Mouse (Mus musculus): ENCODE results near the gene Epas1. TPM values are rescaled to one million over a fixed set of nuclear protein-coding genes. Genes with fewer than 3 reads are reported as not detected.

Gene Epas1
- polyA plus RNA-seq, 1 experiment from 2014 or later = 6.5 TPM

DNA sequence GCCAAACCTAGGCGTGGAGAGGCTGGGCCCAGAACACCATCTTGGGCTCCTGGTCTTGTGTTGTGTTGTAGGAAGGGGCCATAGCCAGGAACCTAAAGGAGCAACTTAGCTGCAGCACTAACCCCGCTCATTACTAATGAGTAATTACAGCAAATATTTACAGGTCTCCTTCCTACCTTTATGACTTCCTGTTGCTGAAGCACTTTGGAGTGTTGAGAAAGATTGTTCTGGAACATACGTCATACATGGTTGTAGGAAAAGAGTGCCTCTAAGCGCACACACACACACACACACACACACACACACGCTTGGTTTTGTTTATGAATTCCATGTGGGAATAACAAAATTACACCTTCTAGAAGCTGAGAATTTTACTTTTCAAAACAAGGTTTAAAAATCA is 8.4 kb downstream of the Epas1 start:
- 50% methylated on average over 5 of the region's 5 CpGs for WGBS
- Histone ChIP-seq H3K27me3 (ENCODE audit: control insufficient read depth, insufficient read depth, low read length) (no peaks in the 10 kb centered on the region), H3K9ac (ENCODE audit: low read length) (no peak overlapping the region), H3K4me3 (ENCODE audit: low read depth, low read length) (no peak overlapping the region), H3K27ac (replicated peaks; ENCODE audit: low read depth, low read length) (0 out of 2 replicates have a peak overlapping the region, but pooled peaks have one; percentile 6), H3K36me3 (ENCODE audit: control insufficient read depth, insufficient read depth, low read length) (no peaks in the 10 kb centered on the region), H3K4me1 (ENCODE audit: control insufficient read depth, insufficient read depth, low read length) (peaks cover 7% of the 10 kb centered on the region), H3K4me2 (ENCODE audit: low read depth, severe bottlenecking) (no peak overlapping the region), H3K9me3 (ENCODE audit: control insufficient read depth, low read length) (no peaks in the 10 kb centered on the region)
- ATAC-seq (ENCODE audit: insufficient number of reproducible peaks, low FRiP score, low TSS enrichment, low read depth) (no peak; the same call in 1 of the 2 replicates), DNase-seq (ENCODE audit: low spot score) (no peak)

DNA sequence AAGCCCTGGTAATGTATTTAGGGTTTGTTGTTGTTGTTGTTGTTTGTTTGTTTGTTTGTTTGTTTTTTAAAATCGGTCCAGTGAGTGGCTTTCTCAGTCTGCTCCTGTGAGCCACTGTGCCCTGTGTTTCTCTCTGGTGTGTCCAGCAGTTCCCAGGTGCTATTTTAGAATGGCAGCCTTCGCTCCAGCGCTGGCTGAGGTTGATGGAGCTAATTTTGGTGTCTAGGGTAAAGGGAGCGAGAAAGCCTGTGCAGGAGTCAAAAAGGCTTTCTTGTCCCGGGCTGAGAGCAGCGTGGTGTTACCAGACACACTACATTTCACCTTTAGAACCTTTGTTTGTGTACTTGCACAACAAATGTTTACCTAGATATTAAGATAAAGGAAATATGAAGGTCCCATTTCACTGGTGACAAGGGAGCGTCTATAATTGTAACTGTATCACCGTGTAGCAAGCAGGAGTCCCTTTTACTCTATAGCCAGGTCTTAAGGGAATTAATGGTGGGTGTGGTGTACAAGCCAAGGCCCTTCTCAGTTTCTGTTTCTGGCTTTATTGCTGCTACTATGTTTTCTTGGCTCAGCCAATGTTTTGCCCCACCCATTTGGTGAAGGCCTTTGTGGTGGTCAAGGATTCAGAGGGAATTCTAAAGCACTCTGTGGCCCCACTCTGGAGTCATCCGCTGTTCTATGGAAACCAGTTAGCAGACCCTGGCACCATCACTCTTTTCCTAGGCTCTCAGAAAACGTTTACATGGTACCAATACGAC is 9.2 kb downstream of the Epas1 start:
- Histone ChIP-seq H3K4me2 (ENCODE audit: low read depth, severe bottlenecking) (no peak overlapping the region), H3K9ac (ENCODE audit: low read length) (no peak overlapping the region), H3K27me3 (ENCODE audit: control insufficient read depth, insufficient read depth, low read length) (no peaks in the 10 kb centered on the region), H3K9me3 (ENCODE audit: control insufficient read depth, low read length) (no peaks in the 10 kb centered on the region), H3K36me3 (ENCODE audit: control insufficient read depth, insufficient read depth, low read length) (no peaks in the 10 kb centered on the region), H3K4me1 (ENCODE audit: control insufficient read depth, insufficient read depth, low read length) (peaks cover 7% of the 10 kb centered on the region), H3K27ac (replicated peaks; ENCODE audit: low read depth, low read length) (peak overlapping the region; percentile 45; the same call in 1 of the 2 replicates), H3K4me3 (ENCODE audit: low read depth, low read length) (no peak overlapping the region)
- 72% methylated on average over 11 of the region's 11 CpGs for WGBS
- DNase-seq (ENCODE audit: low spot score) (no peak), ATAC-seq (ENCODE audit: insufficient number of reproducible peaks, low FRiP score, low TSS enrichment, low read depth) (no peak)

DNA sequence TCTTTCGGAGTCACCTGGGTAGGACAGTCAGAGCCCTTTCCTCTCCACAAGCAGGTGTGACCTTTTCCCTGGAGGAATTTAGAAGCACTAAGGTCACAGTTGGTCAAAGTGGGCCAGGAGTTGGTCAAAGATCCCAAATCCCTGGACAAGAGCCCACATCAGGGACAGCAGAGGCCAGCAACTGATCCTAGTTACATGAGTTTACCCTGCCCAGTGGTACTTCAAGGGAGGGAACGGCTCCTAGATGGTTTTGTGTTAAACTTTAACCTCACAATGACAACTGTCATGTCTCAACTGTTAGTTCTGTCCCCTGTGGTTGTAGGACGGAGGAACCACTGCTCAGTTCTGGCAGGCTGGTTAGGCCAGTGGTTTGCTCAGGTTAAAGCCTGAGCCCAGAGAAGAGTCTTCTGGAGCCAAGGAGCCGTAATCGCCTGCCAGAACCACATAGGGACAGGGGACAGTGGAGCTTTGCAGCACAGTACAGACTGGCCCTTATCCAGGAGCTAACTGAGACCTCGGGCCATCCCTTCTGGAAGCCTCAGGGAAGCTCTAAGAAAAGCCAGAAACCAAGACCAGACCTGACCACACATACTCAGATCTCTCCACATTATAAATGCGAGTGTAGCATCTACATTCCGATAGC is 12.4 kb downstream of the Epas1 start:
- no peak overlapping the region for H3K9ac ChIP-seq (ENCODE audit: low read length)
- H3K4me2 ChIP-seq (ENCODE audit: low read depth, severe bottlenecking) = no peak overlapping the region
- H3K36me3 ChIP-seq (ENCODE audit: control insufficient read depth, insufficient read depth, low read length) = no peaks in the 10 kb centered on the region
- DNase-seq (ENCODE audit: low spot score) (no peak), ATAC-seq (ENCODE audit: insufficient number of reproducible peaks, low FRiP score, low TSS enrichment, low read depth) (no peak)
- no peaks in the 10 kb centered on the region for H3K9me3 ChIP-seq (ENCODE audit: control insufficient read depth, low read length)
- WGBS = 92% methylated on average over 8 of the region's 8 CpGs
- no peak overlapping the region for H3K4me3 ChIP-seq (ENCODE audit: low read depth, low read length)
- no peak overlapping the region for H3K27ac ChIP-seq (replicated peaks; ENCODE audit: low read depth, low read length)
- H3K4me1 ChIP-seq (ENCODE audit: control insufficient read depth, insufficient read depth, low read length) = peaks cover 13% of the 10 kb centered on the region
- H3K27me3 ChIP-seq (ENCODE audit: control insufficient read depth, insufficient read depth, low read length) = no peaks in the 10 kb centered on the region

DNA sequence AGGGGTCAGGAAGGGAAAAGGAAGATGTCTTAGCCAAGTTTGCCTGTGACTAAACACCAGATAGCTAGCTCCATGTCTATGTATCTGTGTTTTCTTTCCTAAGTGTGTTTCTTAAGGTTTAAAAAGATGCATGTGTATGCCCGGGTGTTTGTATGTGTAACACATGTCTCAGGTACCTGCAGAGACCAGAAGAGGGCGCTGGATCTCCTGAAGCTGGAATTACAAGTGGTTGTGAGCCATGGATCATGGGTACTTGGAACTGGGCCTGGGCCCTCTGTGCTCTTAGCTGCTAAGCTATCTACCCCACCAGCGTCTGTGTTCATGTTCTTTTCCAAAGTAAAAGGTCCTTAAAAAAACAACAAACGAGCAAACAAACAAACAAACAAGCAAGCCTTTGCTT is 12.9 kb downstream of the Epas1 start:
- DNase-seq (ENCODE audit: low spot score) = no peak
- Histone ChIP-seq H3K4me1 (ENCODE audit: control insufficient read depth, insufficient read depth, low read length) (peaks cover 13% of the 10 kb centered on the region), H3K27me3 (ENCODE audit: control insufficient read depth, insufficient read depth, low read length) (no peaks in the 10 kb centered on the region), H3K9me3 (ENCODE audit: control insufficient read depth, low read length) (no peaks in the 10 kb centered on the region), H3K4me2 (ENCODE audit: low read depth, severe bottlenecking) (no peak overlapping the region), H3K4me3 (ENCODE audit: low read depth, low read length) (no peak overlapping the region), H3K9ac (ENCODE audit: low read length) (no peak overlapping the region), H3K27ac (replicated peaks; ENCODE audit: low read depth, low read length) (no peak overlapping the region), H3K36me3 (ENCODE audit: control insufficient read depth, insufficient read depth, low read length) (no peaks in the 10 kb centered on the region)
- no peak for ATAC-seq (ENCODE audit: insufficient number of reproducible peaks, low FRiP score, low TSS enrichment, low read depth)
- WGBS = 88% methylated on average over 4 of the region's 4 CpGs

DNA sequence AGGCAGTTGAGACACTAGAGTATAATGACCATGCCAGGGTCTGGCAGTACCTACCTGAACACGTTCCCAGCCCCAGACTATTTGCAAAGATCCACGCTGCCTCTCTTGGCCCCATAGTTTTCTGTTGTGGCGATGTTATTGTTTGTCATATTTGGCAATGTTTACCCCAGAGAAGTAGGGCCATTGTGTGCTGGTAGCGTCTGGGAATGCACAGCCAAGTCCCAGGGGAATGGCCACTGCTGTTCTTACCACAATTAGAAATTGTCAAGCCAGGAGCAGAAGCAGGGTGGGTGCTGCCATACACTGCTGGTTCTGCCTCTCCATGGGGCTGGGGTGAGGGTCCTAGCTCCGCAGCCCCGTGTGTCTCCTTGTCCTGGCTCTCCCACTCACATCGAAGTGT is 15.1 kb downstream of the Epas1 start:
- 84% methylated on average over 7 of the region's 7 CpGs for WGBS
- Histone ChIP-seq H3K4me1 (ENCODE audit: control insufficient read depth, insufficient read depth, low read length) (peaks cover 6% of the 10 kb centered on the region; the same call in 1 of the 2 replicates), H3K9ac (ENCODE audit: low read length) (no peak overlapping the region), H3K4me3 (ENCODE audit: low read depth, low read length) (no peak overlapping the region), H3K9me3 (ENCODE audit: control insufficient read depth, low read length) (no peaks in the 10 kb centered on the region), H3K4me2 (ENCODE audit: low read depth, severe bottlenecking) (no peak overlapping the region), H3K27me3 (ENCODE audit: control insufficient read depth, insufficient read depth, low read length) (no peaks in the 10 kb centered on the region), H3K27ac (replicated peaks; ENCODE audit: low read depth, low read length) (no peak overlapping the region), H3K36me3 (ENCODE audit: control insufficient read depth, insufficient read depth, low read length) (no peaks in the 10 kb centered on the region)
- DNase-seq (ENCODE audit: low spot score) = no peak
- ATAC-seq (ENCODE audit: insufficient number of reproducible peaks, low FRiP score, low TSS enrichment, low read depth) = no peak

DNA sequence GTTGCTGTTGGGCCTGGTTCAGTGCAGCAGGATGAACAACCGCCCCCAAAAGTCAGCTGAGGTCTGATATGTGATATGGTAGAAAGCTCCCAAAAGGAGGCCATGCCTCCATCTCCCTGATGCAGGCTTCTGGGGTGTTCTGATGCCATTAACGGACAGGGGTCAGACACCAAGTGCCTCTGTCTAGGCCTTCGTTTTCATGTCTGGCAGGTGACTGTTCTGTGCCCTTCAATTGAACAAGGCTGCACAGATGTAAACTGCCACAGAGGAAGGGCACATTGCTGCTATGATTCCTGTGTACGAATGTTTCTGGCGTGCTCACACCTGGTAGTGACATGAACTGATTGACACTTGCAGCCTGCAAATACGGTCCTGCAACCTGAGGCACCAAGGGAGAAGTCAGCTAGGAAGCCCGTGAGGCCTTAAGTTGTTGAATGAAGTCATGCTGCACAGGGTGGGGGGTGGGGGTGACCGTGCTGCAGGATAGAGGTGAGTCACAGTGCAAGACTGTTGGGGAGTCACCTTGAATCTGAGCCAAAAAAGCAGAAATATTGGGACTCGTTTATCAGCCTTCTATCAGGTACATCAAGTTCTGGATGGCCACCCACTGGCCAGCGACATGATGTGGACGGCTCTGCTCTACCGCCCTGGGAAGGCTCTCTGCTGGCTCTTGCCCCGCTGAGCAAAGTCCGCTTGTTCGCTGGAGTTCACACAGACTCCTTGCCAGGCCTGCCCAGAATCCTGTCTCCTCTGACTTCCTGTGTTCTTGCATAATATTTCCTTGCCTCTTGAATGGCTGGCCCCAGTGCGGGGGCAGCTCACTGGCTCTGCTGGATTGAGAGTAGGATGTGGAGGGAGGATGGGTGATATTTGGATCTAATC is 16.1 kb downstream of the Epas1 start:
- ATAC-seq (ENCODE audit: insufficient number of reproducible peaks, low FRiP score, low TSS enrichment, low read depth) = no peak
- H3K9me3 ChIP-seq (ENCODE audit: control insufficient read depth, low read length) = no peaks in the 10 kb centered on the region
- H3K4me1 ChIP-seq (ENCODE audit: control insufficient read depth, insufficient read depth, low read length) = peaks cover 6% of the 10 kb centered on the region; the same call in 1 of the 2 replicates
- no peak overlapping the region for H3K27ac ChIP-seq (replicated peaks; ENCODE audit: low read depth, low read length)
- H3K9ac ChIP-seq (ENCODE audit: low read length) = 0 out of 2 replicates have a peak overlapping the region, but pooled peaks have one; percentile 37
- no peak overlapping the region for H3K4me3 ChIP-seq (ENCODE audit: low read depth, low read length)
- no peaks in the 10 kb centered on the region for H3K36me3 ChIP-seq (ENCODE audit: control insufficient read depth, insufficient read depth, low read length)
- 79% methylated on average over 16 of the region's 16 CpGs for WGBS
- no peak for DNase-seq (ENCODE audit: low spot score)
- H3K4me2 ChIP-seq (ENCODE audit: low read depth, severe bottlenecking) = no peak overlapping the region
- no peaks in the 10 kb centered on the region for H3K27me3 ChIP-seq (ENCODE audit: control insufficient read depth, insufficient read depth, low read length)

DNA sequence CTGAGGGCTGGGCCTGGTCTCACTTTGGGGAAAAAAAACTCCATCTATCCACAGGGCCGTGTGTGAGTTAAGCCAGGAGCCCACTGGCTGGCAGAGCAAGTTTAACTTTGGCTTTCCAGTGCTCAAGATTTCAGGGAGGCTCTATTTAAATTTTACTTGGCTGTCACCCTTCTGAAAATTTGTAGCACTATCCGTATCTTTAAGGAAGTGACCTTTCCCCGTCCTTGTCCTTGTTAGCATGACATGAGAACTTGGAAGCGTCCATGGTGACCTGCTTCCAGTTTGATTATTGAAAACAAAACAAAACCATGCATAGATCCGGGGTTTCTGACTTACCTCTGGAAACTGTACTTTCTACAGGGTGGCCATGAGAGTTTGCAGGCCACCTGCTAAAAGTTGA is 17.3 kb downstream of the Epas1 start:
- Histone ChIP-seq H3K4me2 (ENCODE audit: low read depth, severe bottlenecking) (no peak overlapping the region), H3K4me3 (ENCODE audit: low read depth, low read length) (no peak overlapping the region), H3K9ac (ENCODE audit: low read length) (no peak overlapping the region), H3K27ac (replicated peaks; ENCODE audit: low read depth, low read length) (no peak overlapping the region), H3K36me3 (ENCODE audit: control insufficient read depth, insufficient read depth, low read length) (no peaks in the 10 kb centered on the region), H3K4me1 (ENCODE audit: control insufficient read depth, insufficient read depth, low read length) (peaks cover 6% of the 10 kb centered on the region; the same call in 1 of the 2 replicates), H3K9me3 (ENCODE audit: control insufficient read depth, low read length) (no peaks in the 10 kb centered on the region), H3K27me3 (ENCODE audit: control insufficient read depth, insufficient read depth, low read length) (no peaks in the 10 kb centered on the region)
- ATAC-seq (ENCODE audit: insufficient number of reproducible peaks, low FRiP score, low TSS enrichment, low read depth) (no peak), DNase-seq (ENCODE audit: low spot score) (no peak)
- WGBS = 64% methylated on average over 5 of the region's 5 CpGs

DNA sequence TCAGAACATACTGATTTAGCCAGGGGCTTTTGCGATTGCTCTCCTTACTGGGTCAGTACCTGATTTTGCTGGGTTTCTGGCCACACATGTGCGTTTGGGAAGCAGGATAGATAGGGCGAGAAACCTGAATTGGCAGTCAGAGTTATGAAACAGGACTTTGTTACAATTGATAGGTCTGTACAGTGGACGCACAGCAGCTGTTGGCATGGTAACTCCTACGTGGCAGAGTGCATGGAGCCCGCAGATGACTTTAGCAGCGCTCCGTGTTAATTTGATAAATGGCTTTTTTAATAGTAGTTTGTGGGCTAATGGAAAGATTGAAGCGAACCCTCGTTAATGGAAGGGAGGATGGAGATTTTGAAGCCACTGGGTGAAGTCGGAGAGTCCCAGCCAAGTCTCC is 18.5 kb downstream of the Epas1 start:
- WGBS = 73% methylated on average over 11 of the region's 11 CpGs
- no peak overlapping the region for H3K9ac ChIP-seq (ENCODE audit: low read length)
- no peak for ATAC-seq (ENCODE audit: insufficient number of reproducible peaks, low FRiP score, low TSS enrichment, low read depth)
- no peaks in the 10 kb centered on the region for H3K36me3 ChIP-seq (ENCODE audit: control insufficient read depth, insufficient read depth, low read length)
- H3K9me3 ChIP-seq (ENCODE audit: control insufficient read depth, low read length) = no peaks in the 10 kb centered on the region
- H3K27ac ChIP-seq (replicated peaks; ENCODE audit: low read depth, low read length) = no peak overlapping the region
- H3K27me3 ChIP-seq (ENCODE audit: control insufficient read depth, insufficient read depth, low read length) = no peaks in the 10 kb centered on the region
- peaks cover 6% of the 10 kb centered on the region; the same call in 1 of the 2 replicates for H3K4me1 ChIP-seq (ENCODE audit: control insufficient read depth, insufficient read depth, low read length)
- H3K4me2 ChIP-seq (ENCODE audit: low read depth, severe bottlenecking) = no peak overlapping the region
- no peak for DNase-seq (ENCODE audit: low spot score)
- no peak overlapping the region for H3K4me3 ChIP-seq (ENCODE audit: low read depth, low read length)
